Mouse (Mus musculus) thymus, postnatal 4 days (tissue): Measurements from ENCODE around the gene Miga2.
"Not testable (repeated sequence)": the region's sequence is repeated elsewhere in the genome, so short reads cannot be mapped to it uniquely, and the experiment has no call there.

Experiments used
- DNase-seq: peaks from one replicate; pipeline ENCODE4 v3.0.0; 2021

Gene Miga2

GRCm38 (mm10) chr2:30399191-30400171, 35.4 kb downstream of the Miga2 start:
- DNase-seq = no peak

- DNase-seq = no peak
Observed at GRCm38 (mm10) chr2:30401581-30401980, 37.5 kb downstream of the Miga2 start.

GRCm38 (mm10) chr2:30402351-30402826, 38.4 kb downstream of the Miga2 start:
- DNase-seq = no peak

- DNase-seq = no peak
Observed at GRCm38 (mm10) chr2:30402843-30403242, 38.8 kb downstream of the Miga2 start.

GRCm38 (mm10) chr2:30403870-30404269, 39.8 kb downstream of the Miga2 start:
- peak; percentile 36 for DNase-seq

GRCm38 (mm10) chr2:30407221-30407620, 43.2 kb downstream of the Miga2 start:
- DNase-seq = no peak

GRCm38 (mm10) chr2:30407778-30408177, 43.7 kb downstream of the Miga2 start:
- DNase-seq = no peak

GRCm38 (mm10) chr2:30408452-30409100, 44.5 kb downstream of the Miga2 start:
- DNase-seq = no peak

GRCm38 (mm10) chr2:30409454-30410176, 45.6 kb downstream of the Miga2 start:
- no peak for DNase-seq

- peak; percentile 40 for DNase-seq
Observed at GRCm38 (mm10) chr2:30413038-30413973, 49.3 kb downstream of the Miga2 start.

GRCm38 (mm10) chr2:30414101-30414500, 50.1 kb downstream of the Miga2 start:
- no peak for DNase-seq

- DNase-seq = no peak
Observed at GRCm38 (mm10) chr2:30414681-30415080, 50.6 kb downstream of the Miga2 start.

GRCm38 (mm10) chr2:30415157-30415935, 51.3 kb downstream of the Miga2 start, which contains the start of gene Crat:
Crat (minus strand) TSS chr2:30415813.
- DNase-seq = peak; percentile 76

- DNase-seq = peak; percentile 97
Observed at GRCm38 (mm10) chr2:30415936-30416648, 52.1 kb downstream of the Miga2 start, which contains the start of gene Ptpa. Ptpa (plus strand) TSS chr2:30416039.

GRCm38 (mm10) chr2:30416649-30416965, 52.6 kb downstream of the Miga2 start:
- DNase-seq = no peak

- not testable (repeated sequence) for DNase-seq
Observed at GRCm38 (mm10) chr2:30417154-30417553, 53.1 kb downstream of the Miga2 start.

- DNase-seq = no peak
Observed at GRCm38 (mm10) chr2:30417595-30418165, 53.6 kb downstream of the Miga2 start.

GRCm38 (mm10) chr2:30418259-30418658, 54.2 kb downstream of the Miga2 start:
- DNase-seq = no peak

GRCm38 (mm10) chr2:30419112-30419511, 55.1 kb downstream of the Miga2 start:
- no peak for DNase-seq

- no peak for DNase-seq
Observed at GRCm38 (mm10) chr2:30421432-30421831, 57.4 kb downstream of the Miga2 start.
